Mouse (Mus musculus): ENCODE data around the gene Entpd2.

GRCm38 (mm10) chr2:25355419-25356066 lies 40.1 kb upstream of the Entpd2 start:
- TF ChIP-seq CTCF (IDR thresholded peaks at IDR 0.05; ENCODE audit: control insufficient read depth, insufficient read depth, insufficient read length): no peak
- TF ChIP-seq MAX (IDR thresholded peaks at IDR 0.05): no peak
- TF ChIP-seq FOSL1 (IDR thresholded peaks at IDR 0.05; ENCODE audit: insufficient read depth, low read length, poor library complexity, severe bottlenecking): no peak
- TF ChIP-seq MYOG (IDR thresholded peaks at IDR 0.05; ENCODE audit: control insufficient read depth, extremely low read depth, insufficient read length): no peak

Data from C2C12 (cell line).